Mouse (Mus musculus): ENCODE results near the gene Ushbp1. TPM values are rescaled to one million over a fixed set of nuclear protein-coding genes. Genes with fewer than 3 reads are reported as not detected.
"Not testable (repeated sequence)": the region's sequence is repeated elsewhere in the genome, so short reads cannot be mapped to it uniquely, and the experiment has no call there.

Gene Ushbp1
- polyA plus RNA-seq (2016; fragmentation: Nextera tagmentation; extraction: Ambion mirVana): 6.0 and 6.8 TPM in 2 replicates

GRCm38 (mm10) chr8:71395629-71396028 is at the start of gene Ushbp1:
TSS of gene Ushbp1 (minus strand) at chr8:71395802.
- no peak within 1 kb of the TSS; the same call in 1 of the 2 replicates for H3K27ac ChIP-seq
- peaks cover 16% of the 10 kb centered on the region for H3K4me1 ChIP-seq
- no peaks in the 10 kb centered on the region for H3K27me3 ChIP-seq (replicated peaks)
- H3K4me2 ChIP-seq (replicated peaks): peak within 1 kb of the TSS; percentile 75
- no peaks in the 10 kb centered on the region for H3K9me3 ChIP-seq
- ATAC-seq (ENCODE audit: low FRiP score, low read depth): no peak
- H3K36me3 ChIP-seq: peaks cover 14% of the 10 kb centered on the region
- peak within 1 kb of the TSS; percentile 69; the same call in 1 of the 2 replicates for H3K9ac ChIP-seq
- WGBS: 92% methylated on average over 9 of the region's 9 CpGs
- H3K4me3 ChIP-seq: peak within 1 kb of the TSS; percentile 63

- Histone ChIP-seq H3K4me1 (no peaks in the 10 kb centered on the region), H3K27me3 (replicated peaks) (peaks cover 4% of the 10 kb centered on the region; the same call in 1 of the 2 replicates), H3K9ac (no peak overlapping the region), H3K9me3 (no peaks in the 10 kb centered on the region), H3K4me3 (no peak overlapping the region), H3K4me2 (replicated peaks) (no peak overlapping the region), H3K27ac (no peak overlapping the region), H3K36me3 (no peaks in the 10 kb centered on the region)
- WGBS: 86% methylated on average over 7 of the region's 7 CpGs
- ATAC-seq (ENCODE audit: low FRiP score, low read depth): no peak
Observed at GRCm38 (mm10) chr8:71445096-71445495, 49.5 kb upstream of the Ushbp1 start.

GRCm38 (mm10) chr8:71441404-71441803 is 45.8 kb upstream of the Ushbp1 start:
- no peaks in the 10 kb centered on the region for H3K9me3 ChIP-seq

GRCm38 (mm10) chr8:71437041-71437440 is 41.4 kb upstream of the Ushbp1 start:
- Histone ChIP-seq H3K27ac (no peak overlapping the region), H3K4me3 (no peak overlapping the region), H3K36me3 (no peaks in the 10 kb centered on the region), H3K4me2 (replicated peaks) (no peak overlapping the region), H3K4me1 (no peaks in the 10 kb centered on the region), H3K9me3 (no peaks in the 10 kb centered on the region), H3K27me3 (replicated peaks) (peaks cover 2% of the 10 kb centered on the region; the same call in 1 of the 2 replicates), H3K9ac (no peak overlapping the region)
- 63% methylated on average over 3 of the region's 3 CpGs for WGBS
- no peak for ATAC-seq (ENCODE audit: low FRiP score, low read depth)

More at GRCm38 (mm10) chr8:71441404-71441803, 45.8 kb upstream of the Ushbp1 start:
- H3K27ac ChIP-seq: no peak overlapping the region
- no peak overlapping the region for H3K9ac ChIP-seq
- H3K4me1 ChIP-seq: no peaks in the 10 kb centered on the region
- no peaks in the 10 kb centered on the region for H3K36me3 ChIP-seq
- ATAC-seq (ENCODE audit: low FRiP score, low read depth): no peak; the same call in 1 of the 2 replicates
- no peak overlapping the region for H3K4me3 ChIP-seq
- H3K27me3 ChIP-seq (replicated peaks): peaks cover 4% of the 10 kb centered on the region; the same call in 1 of the 2 replicates
- WGBS: 0% methylated on average over 7 of the region's 7 CpGs
- H3K4me2 ChIP-seq (replicated peaks): no peak overlapping the region

- H3K27ac ChIP-seq; ATAC-seq (ENCODE audit: low FRiP score, low read depth); H3K4me1 ChIP-seq; H3K27me3 ChIP-seq (replicated peaks); H3K9me3 ChIP-seq; H3K36me3 ChIP-seq; H3K4me3 ChIP-seq; H3K4me2 ChIP-seq (replicated peaks); H3K9ac ChIP-seq: not testable (repeated sequence)
- WGBS: 77% methylated on average over 1 of the region's 1 CpGs
Observed at GRCm38 (mm10) chr8:71432935-71433334, 37.3 kb upstream of the Ushbp1 start.

- Histone ChIP-seq H3K4me3 (no peak overlapping the region), H3K27me3 (replicated peaks) (no peaks in the 10 kb centered on the region), H3K4me1 (no peaks in the 10 kb centered on the region), H3K9ac (no peak overlapping the region), H3K4me2 (replicated peaks) (no peak overlapping the region), H3K27ac (no peak overlapping the region), H3K9me3 (no peaks in the 10 kb centered on the region), H3K36me3 (no peaks in the 10 kb centered on the region)
- no peak for ATAC-seq (ENCODE audit: low FRiP score, low read depth)
Observed at GRCm38 (mm10) chr8:71422121-71422520, 26.5 kb upstream of the Ushbp1 start.

GRCm38 (mm10) chr8:71411535-71412273 is 16.1 kb upstream of the Ushbp1 start:
- peaks cover 17% of the 10 kb centered on the region for H3K36me3 ChIP-seq
- H3K9me3 ChIP-seq: no peaks in the 10 kb centered on the region
- WGBS: 52% methylated on average over 11 of the region's 11 CpGs
- peaks cover 5% of the 10 kb centered on the region for H3K4me1 ChIP-seq
- no peak overlapping the region for H3K4me3 ChIP-seq
- H3K9ac ChIP-seq: no peak overlapping the region
- no peaks in the 10 kb centered on the region for H3K27me3 ChIP-seq (replicated peaks)
- no peak overlapping the region for H3K4me2 ChIP-seq (replicated peaks)
- H3K27ac ChIP-seq: no peak overlapping the region
- ATAC-seq (ENCODE audit: low FRiP score, low read depth): no peak

GRCm38 (mm10) chr8:71408231-71408630 is 12.6 kb upstream of the Ushbp1 start:
- Histone ChIP-seq H3K9ac (no peak overlapping the region), H3K4me3 (no peak overlapping the region), H3K9me3 (no peaks in the 10 kb centered on the region), H3K4me2 (replicated peaks) (no peak overlapping the region), H3K27ac (no peak overlapping the region), H3K36me3 (peaks cover 17% of the 10 kb centered on the region), H3K27me3 (replicated peaks) (no peaks in the 10 kb centered on the region), H3K4me1 (peaks cover 14% of the 10 kb centered on the region)
- 93% methylated on average over 4 of the region's 4 CpGs for WGBS
- no peak for ATAC-seq (ENCODE audit: low FRiP score, low read depth)

GRCm38 (mm10) chr8:71407441-71407840 is 11.8 kb upstream of the Ushbp1 start:
- 95% methylated on average over 14 of the region's 14 CpGs for WGBS
- H3K9ac ChIP-seq: peak overlapping the region; percentile 63
- peaks cover 14% of the 10 kb centered on the region for H3K4me1 ChIP-seq
- H3K4me2 ChIP-seq (replicated peaks): peak overlapping the region; percentile 93
- no peak overlapping the region for H3K4me3 ChIP-seq
- H3K27ac ChIP-seq: no peak overlapping the region
- no peak for ATAC-seq (ENCODE audit: low FRiP score, low read depth)
- no peaks in the 10 kb centered on the region for H3K27me3 ChIP-seq (replicated peaks)
- peaks cover 17% of the 10 kb centered on the region for H3K36me3 ChIP-seq
- H3K9me3 ChIP-seq: no peaks in the 10 kb centered on the region

GRCm38 (mm10) chr8:71406099-71407015 is 10.8 kb upstream of the Ushbp1 start:
- peak overlapping the region; percentile 93 for H3K4me2 ChIP-seq (replicated peaks)
- no peaks in the 10 kb centered on the region for H3K27me3 ChIP-seq (replicated peaks)
- H3K4me1 ChIP-seq: peaks cover 14% of the 10 kb centered on the region
- ATAC-seq (ENCODE audit: low FRiP score, low read depth): peak; percentile 74
- peaks cover 17% of the 10 kb centered on the region for H3K36me3 ChIP-seq
- H3K4me3 ChIP-seq: peak overlapping the region; percentile 55
- no peaks in the 10 kb centered on the region for H3K9me3 ChIP-seq
- no peak overlapping the region for H3K27ac ChIP-seq
- peak overlapping the region; percentile 63 for H3K9ac ChIP-seq
- 1% methylated on average over 55 of the region's 55 CpGs for WGBS

- peaks cover 14% of the 10 kb centered on the region for H3K4me1 ChIP-seq
- WGBS: 15% methylated on average over 33 of the region's 33 CpGs
- peak within 1 kb of the TSS; percentile 63 for H3K9ac ChIP-seq
- peak within 1 kb of the TSS; percentile 55 for H3K4me3 ChIP-seq
- H3K27me3 ChIP-seq (replicated peaks): no peaks in the 10 kb centered on the region
- peaks cover 17% of the 10 kb centered on the region for H3K36me3 ChIP-seq
- peak; percentile 89 for ATAC-seq (ENCODE audit: low FRiP score, low read depth)
- no peak within 1 kb of the TSS for H3K27ac ChIP-seq
- no peaks in the 10 kb centered on the region for H3K9me3 ChIP-seq
- H3K4me2 ChIP-seq (replicated peaks): peak within 1 kb of the TSS; percentile 93
Observed at GRCm38 (mm10) chr8:71405401-71406098, 9.9 kb upstream of the Ushbp1 start, which contains the start of gene Ankle1. TSS of gene Ankle1 (plus strand) at chr8:71406010.
